Mouse (Mus musculus) adrenal gland, adult 8-10 months (tissue): ENCODE data around the gene Cntnap4. TPM values are rescaled to one million over a fixed set of nuclear protein-coding genes. Genes with fewer than 3 reads are reported as not detected.
A peak's percentile ranks its signal among the peaks of the same experiment; 100 is the strongest.
"Not testable (repeated sequence)": the region's sequence is repeated elsewhere in the genome, so short reads cannot be mapped to it uniquely, and the experiment has no call there.

Experiments
- DNase-seq: peaks from one replicate; pipeline ENCODE4 v3.0.0; 2022
- total RNA-seq, 4 experiments: library from RNA; stranded (reverse); gene quantifications; 2 replicates each; pipeline ENCODE4 v1.2.4; 2022

The Cntnap4 gene
- total RNA-seq, 4 experiments from 2014 or later: not detected

- DNase-seq: no peak
Measured at GRCm38 (mm10) chr8:112730583-112731432, 161.0 kb downstream of the Cntnap4 start.

- no peak for DNase-seq
Measured at GRCm38 (mm10) chr8:112735575-112735974, 165.7 kb downstream of the Cntnap4 start.

GRCm38 (mm10) chr8:112743331-112743730 lies 173.5 kb downstream of the Cntnap4 start:
- no peak for DNase-seq

GRCm38 (mm10) chr8:112747296-112747695 lies 177.5 kb downstream of the Cntnap4 start:
- DNase-seq: no peak

GRCm38 (mm10) chr8:112755171-112755570 lies 185.3 kb downstream of the Cntnap4 start:
- no peak for DNase-seq

- DNase-seq: no peak
Measured at GRCm38 (mm10) chr8:112803058-112803457, 233.2 kb downstream of the Cntnap4 start.

GRCm38 (mm10) chr8:112809382-112809781 lies 239.5 kb downstream of the Cntnap4 start:
- no peak for DNase-seq

- DNase-seq: no peak
Measured at GRCm38 (mm10) chr8:112841057-112841456, 271.2 kb downstream of the Cntnap4 start.

- not testable (repeated sequence) for DNase-seq
Measured at GRCm38 (mm10) chr8:112849541-112849940, 279.7 kb downstream of the Cntnap4 start.

GRCm38 (mm10) chr8:112906458-112907112 lies 336.7 kb downstream of the Cntnap4 start:
- peak; percentile 28 for DNase-seq

- no peak for DNase-seq
Measured at GRCm38 (mm10) chr8:112909527-112909926, 339.7 kb downstream of the Cntnap4 start.

- no peak for DNase-seq
Measured at GRCm38 (mm10) chr8:112911422-112911821, 341.6 kb downstream of the Cntnap4 start.

GRCm38 (mm10) chr8:112922151-112922550 lies 352.3 kb downstream of the Cntnap4 start:
- DNase-seq: no peak

GRCm38 (mm10) chr8:112922789-112923188 lies 352.9 kb downstream of the Cntnap4 start:
- no peak for DNase-seq
